Mouse (Mus musculus) G1E (cell line): ENCODE data around the gene Olfr572.

Experiments used
- CTCF ChIP-seq: IDR thresholded peaks from 2 replicates; pipeline ENCODE4 v1.5.1; 2012; ENCODE audit warnings: low read depth, low read length, inconsistent platforms, mixed read lengths
- GATA1 ChIP-seq: IDR thresholded peaks from 2 replicates; pipeline ENCODE4 v1.6.1; 2012; ENCODE audit warnings: borderline replicate concordance, low read length, inconsistent platforms, mixed read lengths
- GATA2 ChIP-seq: IDR thresholded peaks from 2 replicates; pipeline ENCODE4 v1.6.1; 2012; ENCODE audit warnings: low read depth, low read length, inconsistent platforms, borderline replicate concordance
- TAL1 ChIP-seq: conservative IDR thresholded peaks from 2 replicates; pipeline ENCODE4 v1.6.1; 2012; ENCODE audit warnings: low read depth, low read length, inconsistent platforms, mixed read lengths

- TF ChIP-seq CTCF, result no peak
- no peak for TF ChIP-seq TAL1
- no peak for TF ChIP-seq GATA2
- no peak for TF ChIP-seq GATA1
Measured at GRCm38 (mm10) chr7:102890782-102891181, 33.4 kb upstream of the Olfr572 start, which contains the start of gene Olfr569.
